Mouse (Mus musculus) midbrain, embryonic 16.5 days (tissue): ENCODE measurements at regions not wholly inside any gene's neighbourhood (a gene's known extent, or its start where the extent isn't known, plus 50 kb on each side); places are given as distances from the start of the nearest gene placed in this dataset.

Source experiments
- ATAC-seq: fragments of 200-750 bp; cut with Nextera tagmentation; 2 replicates; pipeline ENCODE4 v1.8.0; 2017; ENCODE audit warnings: moderate TSS enrichment
- H3K27ac ChIP-seq: fragments of 300-500 bp; sonication (generic); 2 replicates; pipeline ENCODE4 v1.5.1; 2014; ENCODE audit warnings: mild to moderate bottlenecking, low read length, mixed read lengths
- H3K27me3 ChIP-seq: fragments of 300-500 bp; sonication (generic); 2 replicates; pipeline ENCODE4 v1.6.1; 2014; ENCODE audit warnings: low read depth, low read length, mixed read lengths; ENCODE audit not compliant: control insufficient read depth, insufficient read depth
- H3K36me3 ChIP-seq: fragments of 300-500 bp; sonication (generic); 2 replicates; pipeline ENCODE4 v1.6.1; 2014; ENCODE audit warnings: mild to moderate bottlenecking, low read length, moderate library complexity, mixed read lengths; ENCODE audit not compliant: control insufficient read depth, insufficient read depth
- H3K4me1 ChIP-seq: fragments of 300-500 bp; sonication (generic); 2 replicates; pipeline ENCODE4 v1.6.1; 2014; ENCODE audit warnings: mild to moderate bottlenecking, low read length, mixed read lengths; ENCODE audit not compliant: control insufficient read depth, insufficient read depth
- H3K4me2 ChIP-seq: fragments of 300-500 bp; sonication (generic); 2 replicates; pipeline ENCODE4 v1.6.1; 2014; ENCODE audit warnings: mild to moderate bottlenecking, low read length, mixed read lengths
- H3K4me3 ChIP-seq: fragments of 300-500 bp; sonication (generic); 2 replicates; pipeline ENCODE4 v1.5.1; 2014; ENCODE audit warnings: low read depth, mild to moderate bottlenecking, low read length, moderate library complexity, mixed read lengths
- H3K9ac ChIP-seq: fragments of 300-500 bp; sonication (generic); 2 replicates; pipeline ENCODE4 v1.6.1; 2014; ENCODE audit warnings: low read depth, low read length, mixed read lengths
- H3K9me3 ChIP-seq: fragments of 300-500 bp; sonication (generic); replicated peaks from 2 replicates; pipeline ENCODE4 v1.6.1; 2014; ENCODE audit warnings: mild to moderate bottlenecking, low read length, mixed read lengths; ENCODE audit not compliant: control insufficient read depth, poor library complexity, severe bottlenecking
- WGBS: fragments of 180-500 bp; shearing (Covaris S2); extraction: QIAGEN DNeasy Blood & Tissue Kit; methylation state at CpG from one replicate; pipeline ENCODE4 v1.1.7; 2014; 5-methylcytosine and 5-hydroxymethylcytosine counted together

- Histone ChIP-seq H3K4me3 (no peak overlapping the region), H3K9me3 (no peaks in the 10 kb centered on the region), H3K36me3 (no peaks in the 10 kb centered on the region), H3K27ac (no peak overlapping the region), H3K9ac (no peak overlapping the region), H3K27me3 (no peaks in the 10 kb centered on the region), H3K4me2 (no peak overlapping the region), H3K4me1 (peaks cover 2% of the 10 kb centered on the region)
- 76% methylated on average over 9 of the region's 9 CpGs for WGBS
- no peak for ATAC-seq
These were observed 114.2 kb downstream of the Fam114a2 start for GRCm38 (mm10) chr11:57404172-57404571.

- Histone ChIP-seq H3K4me1 (peaks cover 2% of the 10 kb centered on the region; the same call in 1 of the 2 replicates), H3K4me2 (no peak overlapping the region), H3K9ac (no peak overlapping the region), H3K27ac (no peak overlapping the region), H3K9me3 (no peaks in the 10 kb centered on the region), H3K27me3 (no peaks in the 10 kb centered on the region), H3K4me3 (no peak overlapping the region), H3K36me3 (no peaks in the 10 kb centered on the region)
- WGBS, result 53% methylated on average over 2 of the region's 2 CpGs
- ATAC-seq, result no peak
These were observed 116.8 kb downstream of the Fam114a2 start for GRCm38 (mm10) chr11:57401610-57402009.

GRCm38 (mm10) chr11:57399366-57399765, 119.1 kb downstream of the Fam114a2 start:
- Histone ChIP-seq H3K9me3 (no peaks in the 10 kb centered on the region), H3K4me3 (no peak overlapping the region), H3K36me3 (no peaks in the 10 kb centered on the region), H3K4me1 (peaks cover 2% of the 10 kb centered on the region; the same call in 1 of the 2 replicates), H3K27me3 (no peaks in the 10 kb centered on the region), H3K9ac (no peak overlapping the region), H3K27ac (no peak overlapping the region), H3K4me2 (no peak overlapping the region)
- WGBS, result 89% methylated on average over 1 of the region's 1 CpGs
- ATAC-seq, result no peak

GRCm38 (mm10) chr11:57396429-57396828, 122.0 kb downstream of the Fam114a2 start:
- Histone ChIP-seq H3K27ac (no peak overlapping the region), H3K36me3 (no peaks in the 10 kb centered on the region), H3K4me2 (no peak overlapping the region), H3K9ac (no peak overlapping the region), H3K4me3 (no peak overlapping the region), H3K4me1 (peaks cover 2% of the 10 kb centered on the region; the same call in 1 of the 2 replicates), H3K27me3 (no peaks in the 10 kb centered on the region), H3K9me3 (no peaks in the 10 kb centered on the region)
- WGBS, result 11% methylated on average over 3 of the region's 3 CpGs
- ATAC-seq, result no peak

GRCm38 (mm10) chr11:57390826-57391225, 127.6 kb downstream of the Fam114a2 start:
- no peak for ATAC-seq
- Histone ChIP-seq H3K27ac (no peak overlapping the region), H3K9ac (no peak overlapping the region), H3K4me1 (no peaks in the 10 kb centered on the region), H3K4me2 (no peak overlapping the region), H3K9me3 (no peaks in the 10 kb centered on the region), H3K27me3 (no peaks in the 10 kb centered on the region), H3K4me3 (no peak overlapping the region), H3K36me3 (no peaks in the 10 kb centered on the region)
- 81% methylated on average over 4 of the region's 4 CpGs for WGBS
